ENCODE assay signal across 21 mouse cellular contexts in genomic region chr15:10750339-10750738, GRCm38 (mm10). TPM values are rescaled to one million over a fixed set of nuclear protein-coding genes. Genes with fewer than 3 reads are reported as not detected.
DNase-seq lines count a peak whose midpoint lies in the region; ATAC-seq and TF ChIP-seq lines count a peak whose summit lies in the region.
"Had no signal": no experiment of that assay in that cellular context is flagged by ENCODE, and none has a peak within 500 bp of the region (broad histone marks: within the 10 kb centered on the region; RNA-seq: fewer than 3 reads in every experiment).

No protein-coding gene starts in this region.

- H3K9ac ChIP-seq in hindbrain, embryonic 11.5 days (ENCODE audit: low read depth, low read length), result no peak overlapping the region
- H3K9ac ChIP-seq: heart, embryonic 13.5 days; hindbrain, embryonic 13.5 days had no signal

- no peak overlapping the region for H3K4me3 ChIP-seq in hindbrain, embryonic 10.5 days
- H3K4me3 ChIP-seq in hindbrain, embryonic 11.5 days (ENCODE audit: low read depth, low read length), result no peak overlapping the region
- H3K4me3 ChIP-seq in embryonic fibroblast, embryonic 13.5 days (ENCODE audit: insufficient read depth, low read length), result no peak overlapping the region
- no peak overlapping the region for H3K4me3 ChIP-seq in olfactory bulb, adult 2 months (ENCODE audit: insufficient read depth, low read depth, low read length)
- H3K4me3 ChIP-seq: embryonic facial prominence, embryonic 10.5 days; erythroblast, embryonic 14.5 days; forebrain, embryonic 10.5 days; gastrocnemius, adult 2 months; heart, embryonic 13.5 days; hindbrain, embryonic 13.5 days had no signal

- no peak for TF ChIP-seq CTCF in embryonic fibroblast, embryonic 13.5 days (IDR thresholded peaks at IDR 0.05; ENCODE audit: borderline replicate concordance, insufficient read depth, low read length)
- TF ChIP-seq CTCF in olfactory bulb, adult 2 months (IDR thresholded peaks at IDR 0.05; ENCODE audit: insufficient read depth, low read depth, low read length), result no peak

- no peaks in the 10 kb centered on the region for H3K36me3 ChIP-seq in hindbrain, embryonic 10.5 days
- no peaks in the 10 kb centered on the region for H3K36me3 ChIP-seq in hindbrain, embryonic 11.5 days (ENCODE audit: control insufficient read depth, insufficient read depth, low read length)
- H3K36me3 ChIP-seq: embryonic facial prominence, embryonic 10.5 days; forebrain, embryonic 10.5 days; heart, embryonic 13.5 days; hindbrain, embryonic 13.5 days had no signal

- intact Hi-C loops in left cerebral cortex, postnatal 25 days (cut with DNase I), result loop anchor here (1.0 to 5.0 kb wide), 2 partner anchors 90 to 128 kb away; no protein-coding TSS in a partner anchor

- WGBS in hindbrain, embryonic 10.5 days, result 85% methylated on average over 2 of the region's 2 CpGs
- WGBS in hindbrain, embryonic 11.5 days, result 78% methylated on average over 2 of the region's 2 CpGs
- WGBS in olfactory bulb, adult 2 months, result 51% methylated on average over 2 of the region's 2 CpGs

- H3K9me3 ChIP-seq in hindbrain, embryonic 10.5 days, result no peaks in the 10 kb centered on the region
- H3K9me3 ChIP-seq in hindbrain, embryonic 11.5 days (ENCODE audit: control insufficient read depth, low read length), result no peaks in the 10 kb centered on the region
- H3K9me3 ChIP-seq: embryonic facial prominence, embryonic 10.5 days; forebrain, embryonic 10.5 days; heart, embryonic 13.5 days; hindbrain, embryonic 13.5 days had no signal

- no peak for TF ChIP-seq POLR2A in embryonic fibroblast, embryonic 13.5 days (IDR thresholded peaks at IDR 0.05; ENCODE audit: low read depth, low read length)
- TF ChIP-seq POLR2A in olfactory bulb, adult 2 months (IDR thresholded peaks at IDR 0.05; ENCODE audit: insufficient read depth, low read depth, low read length), result no peak

- ATAC-seq in hindbrain, embryonic 11.5 days (ENCODE audit: low FRiP score), result no peak
- ATAC-seq: forebrain, embryonic 14.5 days; hindbrain, postnatal 0 days had no signal

- peak overlapping the region; percentile 23; the same call in 1 of the 2 replicates for H3K27ac ChIP-seq in hindbrain, embryonic 10.5 days
- H3K27ac ChIP-seq in hindbrain, embryonic 11.5 days (ENCODE audit: low read depth, low read length), result no peak overlapping the region
- peak overlapping the region; percentile 58 for H3K27ac ChIP-seq in embryonic fibroblast, embryonic 13.5 days (ENCODE audit: insufficient read depth, low read length)
- H3K27ac ChIP-seq in olfactory bulb, adult 2 months (ENCODE audit: insufficient read depth, low read depth, low read length), result peak overlapping the region; percentile 44; the same call in 1 of the 2 replicates
- H3K27ac ChIP-seq: embryonic facial prominence, embryonic 10.5 days; forebrain, embryonic 10.5 days; heart, embryonic 13.5 days; hindbrain, embryonic 13.5 days; hindbrain, postnatal 0 days had no signal

- no peak for DNase-seq in hindbrain, embryonic 10.5 days (ENCODE audit: low spot score)
- DNase-seq in hindbrain, embryonic 11.5 days (ENCODE audit: low spot score), result no peak
- peak; percentile 18 to 88 for DNase-seq in left cerebral cortex, postnatal 25 days (ENCODE audit: low spot score in 2 of 2)
- DNase-seq in left cerebral cortex, adult 11 months (ENCODE audit: low spot score), result no peak
- no peak for DNase-seq in heart, adult 11 months
- DNase-seq: adrenal gland, adult 2 months; adrenal gland, postnatal 25 days; cerebellum, adult 2 months; cerebellum, postnatal 10 days; gastrocnemius, adult 2 months; gastrocnemius, postnatal 25 days; heart, postnatal 36 days had no signal

- no peaks in the 10 kb centered on the region for H3K27me3 ChIP-seq in hindbrain, embryonic 10.5 days (ENCODE audit: insufficient read depth, poor library complexity, severe bottlenecking)
- H3K27me3 ChIP-seq in hindbrain, embryonic 11.5 days (ENCODE audit: control insufficient read depth, insufficient read depth, low read length), result no peaks in the 10 kb centered on the region
- H3K27me3 ChIP-seq: hindbrain, embryonic 13.5 days had no signal

- no peak overlapping the region for H3K4me2 ChIP-seq in hindbrain, embryonic 11.5 days (replicated peaks; ENCODE audit: low read depth, low read length)
- H3K4me2 ChIP-seq: heart, embryonic 13.5 days; hindbrain, embryonic 13.5 days had no signal

- H3K4me1 ChIP-seq in hindbrain, embryonic 10.5 days (replicated peaks), result peaks cover 39% of the 10 kb centered on the region
- H3K4me1 ChIP-seq in hindbrain, embryonic 11.5 days (replicated peaks; ENCODE audit: control insufficient read depth, insufficient read depth, low read length), result peaks cover 4% of the 10 kb centered on the region
- H3K4me1 ChIP-seq in embryonic fibroblast, embryonic 13.5 days (ENCODE audit: control insufficient read depth, insufficient read depth, low read length), result peaks cover 29% of the 10 kb centered on the region
- no peaks in the 10 kb centered on the region; the same call in 1 of the 2 replicates for H3K4me1 ChIP-seq in olfactory bulb, adult 2 months (ENCODE audit: control insufficient read depth, insufficient read depth, low read length)

RNA-seq across cellular contexts. Expression of gene Rai14, which starts 35.9 kb away (rescaled TPM):
- polyA plus RNA-seq in hindbrain, embryonic 10.5 days (2016; fragmentation: Nextera tagmentation; extraction: Ambion mirVana), result 72.2 and 77.9 TPM in 2 replicates
- polyA plus RNA-seq in hindbrain, embryonic 11.5 days (2014; fragmentation: Nextera tagmentation; extraction: Ambion mirVana), result 86.0 and 93.4 TPM in 2 replicates
- total RNA-seq in left cerebral cortex, postnatal 25 days (2021), result 1 to 10 TPM; 7.5 to 8.9 TPM
- 134 and 136 TPM in 2 replicates for polyA plus RNA-seq in embryonic fibroblast, embryonic 13.5 days (2011; ENCODE audit: insufficient read length, low read depth, missing spikeins)
- polyA plus RNA-seq in olfactory bulb, adult 2 months (2012; ENCODE audit: insufficient read depth, insufficient read length, low replicate concordance, missing spikeins), result not detected in 2 replicates
- polyA plus RNA-seq: erythroblast, embryonic 14.5 days had no signal

Comparison
In these comparisons a context has a peak if more than half of its experiments do, and no peak if none do; other contexts are left out.
1. DNase-seq: peak in left cerebral cortex, postnatal 25 days (2 of 2); none in hindbrain, embryonic 10.5 days (single experiment), hindbrain, embryonic 11.5 days (single experiment), left cerebral cortex, adult 11 months (single experiment) and heart, adult 11 months (single experiment).
2. RNA of gene Rai14, which starts 35.9 kb away (polyA plus RNA-seq): 134 to 136 TPM in embryonic fibroblast, embryonic 13.5 days, 86.0 to 93.4 TPM in hindbrain, embryonic 11.5 days and 72.2 to 77.9 TPM in hindbrain, embryonic 10.5 days; not detected in olfactory bulb, adult 2 months; every median in the first group is over 10 times any median in the second.